Mouse (Mus musculus) CH12.LX (cell line): ENCODE results near the gene Syndig1. TPM values are rescaled to one million over a fixed set of nuclear protein-coding genes. Genes with fewer than 3 reads are reported as not detected.

Experiments used
- DNase-seq: peaks from one replicate; pipeline ENCODE4 v3.0.0-alpha.2; 2013; ENCODE audit errors: extremely low read depth
- H3K27ac ChIP-seq: 2 replicates; pipeline ENCODE4 v1.5.1; 2012; ENCODE audit warnings: low read depth, mild to moderate bottlenecking, control low read depth, moderate library complexity; ENCODE audit not compliant: insufficient read depth
- H3K27me3 ChIP-seq: replicated peaks from 2 replicates; pipeline ENCODE3; 2012; ENCODE audit warnings: inconsistent platforms
- H3K36me3 ChIP-seq, 2 experiments: replicated peaks in 1 of 2; 2 replicates each; pipeline versions ENCODE3 to v1.6.1; 2012; ENCODE audit warnings: inconsistent platforms in 1 of 2, low read length in 1 of 2, mild to moderate bottlenecking in 1 of 2, mixed read lengths in 1 of 2, moderate library complexity in 1 of 2; ENCODE audit not compliant: control insufficient read depth in 1 of 2, insufficient read depth in 1 of 2
- H3K4me1 ChIP-seq, 2 experiments: 2 replicates each; pipeline ENCODE4 v1.6.1; 2012; ENCODE audit warnings: inconsistent platforms in 1 of 2, moderate library complexity in 1 of 2; ENCODE audit not compliant: insufficient read depth in 2 of 2, control insufficient read depth in 1 of 2
- H3K4me2 ChIP-seq: 2 replicates; pipeline ENCODE4 v1.6.1; 2012; ENCODE audit warnings: low read depth, mild to moderate bottlenecking, control low read depth; ENCODE audit not compliant: poor library complexity, insufficient read depth, severe bottlenecking
- H3K4me3 ChIP-seq, 3 experiments: fragments of 150-350 bp in 1 of 3; sonication (generic) in 1 of 3; replicated peaks in 1 of 3; 2 replicates each; pipeline versions ENCODE3 to v1.5.1; 2011 to 2012; ENCODE audit warnings: low read depth in 2 of 3, low read length in 2 of 3, mild to moderate bottlenecking in 2 of 3, moderate library complexity in 2 of 3, control low read depth in 1 of 3, improper control_type of control experiment in 1 of 3, inconsistent platforms in 1 of 3, mixed read lengths in 1 of 3; ENCODE audit not compliant: poor library complexity in 1 of 3
- H3K79me2 ChIP-seq: replicated peaks from 2 replicates; pipeline ENCODE4 v1.6.1; 2012; ENCODE audit warnings: mild to moderate bottlenecking, moderate library complexity; ENCODE audit not compliant: control insufficient read depth, poor library complexity, insufficient read depth, severe bottlenecking; ENCODE audit errors: extremely low read depth
- H3K9ac ChIP-seq: 2 replicates; pipeline ENCODE4 v1.6.1; 2012; ENCODE audit warnings: low read depth, mild to moderate bottlenecking, control low read depth, moderate library complexity; ENCODE audit not compliant: insufficient read depth
- H3K9me3 ChIP-seq: replicated peaks from 2 replicates; pipeline ENCODE3; 2012; ENCODE audit warnings: low read length, inconsistent platforms, mixed read lengths
- BHLHE40 ChIP-seq: IDR thresholded peaks from 2 replicates; pipeline ENCODE4 v1.6.1; 2011; ENCODE audit warnings: mild to moderate bottlenecking, low read depth, low read length, improper control_type of control experiment
- CHD1 ChIP-seq: IDR thresholded peaks from 2 replicates; pipeline ENCODE4 v1.6.1; 2012; ENCODE audit warnings: low read depth, low read length, improper control_type of control experiment, inconsistent platforms
- E2F4 ChIP-seq: IDR thresholded peaks from 2 replicates; pipeline ENCODE4 v1.6.1; 2011; ENCODE audit warnings: low read depth, low read length, improper control_type of control experiment; ENCODE audit not compliant: insufficient replicate concordance
- ELF1 ChIP-seq: IDR thresholded peaks from 2 replicates; pipeline ENCODE4 v1.6.1; 2014; ENCODE audit warnings: low read depth, mild to moderate bottlenecking, inconsistent platforms, low read length, improper control_type of control experiment
- ETS1 ChIP-seq: conservative IDR thresholded peaks from 2 replicates; pipeline ENCODE4 v1.6.1; 2012; ENCODE audit warnings: low read depth, mild to moderate bottlenecking, inconsistent platforms, low read length, improper control_type of control experiment, moderate library complexity
- IRF4 ChIP-seq: IDR thresholded peaks from 2 replicates; pipeline ENCODE4 v1.6.1; 2014; ENCODE audit warnings: low read depth, mild to moderate bottlenecking, inconsistent platforms, low read length, improper control_type of control experiment
- JUND ChIP-seq: conservative IDR thresholded peaks from 2 replicates; pipeline ENCODE4 v1.6.1; 2011; ENCODE audit warnings: low read depth, low read length, improper control_type of control experiment
- MAX ChIP-seq: IDR thresholded peaks from 2 replicates; pipeline ENCODE4 v1.6.1; 2011; ENCODE audit warnings: low read length, improper control_type of control experiment
- MAZ ChIP-seq: IDR thresholded peaks from 2 replicates; pipeline ENCODE4 v1.6.1; 2012; ENCODE audit warnings: low read depth, mild to moderate bottlenecking, inconsistent platforms, low read length, improper control_type of control experiment, moderate library complexity
- MEF2A ChIP-seq: IDR thresholded peaks from 2 replicates; pipeline ENCODE4 v1.6.1; 2014; ENCODE audit warnings: low read depth, mild to moderate bottlenecking, inconsistent platforms, low read length, improper control_type of control experiment, borderline replicate concordance
- MXI1 ChIP-seq: IDR thresholded peaks from 2 replicates; pipeline ENCODE4 v1.6.1; 2011; ENCODE audit warnings: mild to moderate bottlenecking, low read depth, low read length, improper control_type of control experiment
- NRF1 ChIP-seq: IDR thresholded peaks from 2 replicates; pipeline ENCODE4 v1.6.1; 2014; ENCODE audit warnings: low read depth, mild to moderate bottlenecking, inconsistent platforms, low read length, improper control_type of control experiment, moderate library complexity
- POLR2A ChIP-seq: IDR thresholded peaks from 2 replicates; pipeline ENCODE4 v1.6.1; 2011; ENCODE audit warnings: low read depth, mild to moderate bottlenecking, improper control_type of control experiment, low read length
- POLR2AphosphoS2 ChIP-seq: IDR thresholded peaks from 2 replicates; pipeline ENCODE4 v1.6.1; 2011; ENCODE audit warnings: low read depth, low read length, improper control_type of control experiment
- RAD21 ChIP-seq: IDR thresholded peaks from 2 replicates; pipeline ENCODE4 v1.6.1; 2011; ENCODE audit warnings: low read depth, mild to moderate bottlenecking, low read length, improper control_type of control experiment, moderate library complexity
- RCOR1 ChIP-seq: conservative IDR thresholded peaks from 2 replicates; pipeline ENCODE4 v1.6.1; 2012; ENCODE audit warnings: low read depth, mild to moderate bottlenecking, inconsistent platforms, low read length, improper control_type of control experiment
- SMC3 ChIP-seq: IDR thresholded peaks from 2 replicates; pipeline ENCODE4 v1.6.1; 2011; ENCODE audit warnings: low read depth, low read length, improper control_type of control experiment
- TCF12 ChIP-seq: IDR thresholded peaks from 2 replicates; pipeline ENCODE4 v1.6.1; 2014; ENCODE audit warnings: low read depth, mild to moderate bottlenecking, inconsistent platforms, low read length, improper control_type of control experiment
- UBTF ChIP-seq: IDR thresholded peaks from 2 replicates; pipeline ENCODE4 v1.6.1; 2012; ENCODE audit warnings: low read depth, mild to moderate bottlenecking, inconsistent platforms, low read length, improper control_type of control experiment, moderate library complexity
- USF1 ChIP-seq: IDR thresholded peaks from 2 replicates; pipeline ENCODE4 v1.6.1; 2014; ENCODE audit warnings: low read depth, mild to moderate bottlenecking, inconsistent platforms, low read length, improper control_type of control experiment
- ZC3H11A ChIP-seq: IDR thresholded peaks from 2 replicates; pipeline ENCODE4 v1.6.1; 2012; ENCODE audit warnings: low read depth, mild to moderate bottlenecking, inconsistent platforms, low read length, improper control_type of control experiment
- ZKSCAN1 ChIP-seq: IDR thresholded peaks from 2 replicates; pipeline ENCODE4 v1.6.1; 2012; ENCODE audit warnings: low read depth, inconsistent platforms, low read length, improper control_type of control experiment, borderline replicate concordance
- ZMIZ1 ChIP-seq: IDR thresholded peaks from 2 replicates; pipeline ENCODE4 v1.6.1; 2012; ENCODE audit warnings: low read depth, mild to moderate bottlenecking, inconsistent platforms, low read length, improper control_type of control experiment
- dilution Hi-C: fragments of 300-500 bp; cut with MboI; formaldehyde crosslinking; loops from 2 replicates; pipeline ENCODE4 v1.14.3; 2020; ENCODE audit warnings: low sequenced_read_pairs; ENCODE audit not compliant: extremely low pct_unique_long_range_greater_than_20kb, extremely low pct_ligation_motif_present
- in situ Hi-C: fragments of 300-500 bp; cut with MboI; formaldehyde crosslinking; loops from 3 replicates; pipeline ENCODE4 v1.14.3; 2019; ENCODE audit warnings: low sequenced_read_pairs, low pct_ligation_motif_present, low pct_unique_long_range_greater_than_20kb, mixed read lengths
- polyA plus RNA-seq: library from polyadenylated mRNA; unstranded; fragments of >175 nt; gene quantifications from 2 replicates; pipeline ENCODE4 v1.2.1, GENCODE M21; 2012; ENCODE audit warnings: low read depth; ENCODE audit not compliant: insufficient read length
- total RNA-seq, 2 experiments: library from RNA; depleted of rRNA; stranded (reverse); fragments of 300-350 nt in 1 of 2; fragments of >200 nt in 1 of 2; gene quantifications; 2 replicates each; pipeline ENCODE4 v1.2.3; 2012 to 2014

Gene Syndig1
- total and polyA plus RNA-seq, 3 experiments: not detected

DNA sequence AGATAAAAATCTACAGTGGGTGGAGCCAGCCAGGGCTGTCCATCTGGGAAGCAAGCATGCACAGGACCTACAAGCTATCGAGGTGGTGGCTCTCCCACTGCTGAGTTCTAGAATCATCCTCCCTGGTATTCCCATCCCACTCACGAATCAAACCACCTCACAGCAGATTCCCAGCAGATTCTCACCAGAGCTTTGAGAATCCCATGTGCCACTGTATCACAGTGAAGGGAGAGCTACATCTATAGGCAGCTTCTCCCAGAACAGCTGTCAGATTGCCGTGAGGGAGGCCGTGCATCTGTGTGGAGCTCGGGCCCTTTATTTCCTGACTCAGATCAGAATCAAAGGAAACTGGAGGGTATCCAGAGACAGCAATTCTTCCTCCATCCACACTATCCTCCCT lies 101.0 kb downstream of the Syndig1 start:
- H3K27ac ChIP-seq: no peak overlapping the region
- dilution Hi-C loops: no loop called here
- no peaks in the 10 kb centered on the region for H3K79me2 ChIP-seq
- no peak for TF ChIP-seq RCOR1
- TF ChIP-seq BHLHE40: no peak
- TF ChIP-seq MAX: no peak
- TF ChIP-seq CHD1: no peak
- TF ChIP-seq ZC3H11A: no peak
- no peak for TF ChIP-seq JUND
- TF ChIP-seq NRF1: no peak
- TF ChIP-seq USF1: no peak
- no peak for TF ChIP-seq E2F4
- TF ChIP-seq ELF1: no peak
- no peak for TF ChIP-seq MEF2A
- TF ChIP-seq ZKSCAN1: no peak
- no peak for TF ChIP-seq ZMIZ1
- TF ChIP-seq POLR2A: no peak
- TF ChIP-seq SMC3: no peak
- TF ChIP-seq ETS1: no peak
- no peak for TF ChIP-seq UBTF
- TF ChIP-seq MAZ: no peak
- TF ChIP-seq POLR2AphosphoS2: no peak
- TF ChIP-seq, all 38 proteins: peak for 0
- H3K36me3 ChIP-seq: no peaks in the 10 kb centered on the region
- H3K4me2 ChIP-seq: no peak overlapping the region
- in situ Hi-C loops: no loop called here
- peaks cover 1% of the 10 kb centered on the region for H3K27me3 ChIP-seq
- no peak for DNase-seq
- no peaks in the 10 kb centered on the region for H3K9me3 ChIP-seq
- H3K4me1 ChIP-seq: no peaks in the 10 kb centered on the region
- H3K4me3 ChIP-seq: no peak overlapping the region
- no peak overlapping the region for H3K9ac ChIP-seq

DNA sequence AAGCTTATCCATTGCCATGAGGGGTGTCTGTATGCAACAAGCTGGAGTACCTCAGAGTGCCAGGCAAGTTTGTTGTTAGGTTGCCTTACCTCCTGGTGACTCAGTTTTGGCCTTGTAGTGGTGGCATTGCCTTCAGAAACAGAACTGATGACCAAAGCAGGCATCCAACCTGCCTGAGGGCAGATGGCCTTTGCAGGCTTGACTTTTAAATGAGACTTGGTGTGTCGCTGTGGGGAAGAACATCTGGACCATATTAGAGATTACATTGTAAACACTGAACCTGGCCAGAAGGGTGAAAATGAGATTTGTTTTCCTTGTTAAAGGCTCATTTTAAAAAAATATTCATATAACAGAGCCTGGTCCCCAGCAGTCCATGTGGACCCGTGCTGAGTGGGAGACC lies 102.1 kb downstream of the Syndig1 start:
- no peaks in the 10 kb centered on the region for H3K79me2 ChIP-seq
- in situ Hi-C loops: no loop called here
- no peaks in the 10 kb centered on the region for H3K4me1 ChIP-seq
- DNase-seq: no peak
- no peak overlapping the region for H3K4me3 ChIP-seq
- no peaks in the 10 kb centered on the region for H3K27me3 ChIP-seq
- H3K27ac ChIP-seq: no peak overlapping the region
- dilution Hi-C loops: no loop called here
- H3K36me3 ChIP-seq: no peaks in the 10 kb centered on the region
- H3K4me2 ChIP-seq: no peak overlapping the region
- no peak overlapping the region for H3K9ac ChIP-seq
- H3K9me3 ChIP-seq: no peaks in the 10 kb centered on the region
- no peak for TF ChIP-seq USF1
- TF ChIP-seq IRF4: no peak
- no peak for TF ChIP-seq TCF12
- TF ChIP-seq RAD21: no peak
- TF ChIP-seq ETS1: no peak
- TF ChIP-seq MXI1: no peak
- no peak for TF ChIP-seq NRF1
